Mouse (Mus musculus) ES-Bruce4 (cell line): Measurements from ENCODE around the gene Foxp1.

Source experiments
- CTCF ChIP-seq: IDR thresholded peaks from one replicate; pipeline ENCODE4 v1.8.1; 2011; ENCODE audit warnings: low read depth, low read length
- EP300 ChIP-seq: IDR thresholded peaks from 2 replicates; pipeline ENCODE4 v1.6.1; 2011; ENCODE audit warnings: low read depth, low read length; ENCODE audit not compliant: insufficient read depth
- POLR2A ChIP-seq: IDR thresholded peaks from one replicate; pipeline ENCODE4 v1.8.1; 2011; ENCODE audit warnings: low read length; ENCODE audit not compliant: insufficient read depth

DNA sequence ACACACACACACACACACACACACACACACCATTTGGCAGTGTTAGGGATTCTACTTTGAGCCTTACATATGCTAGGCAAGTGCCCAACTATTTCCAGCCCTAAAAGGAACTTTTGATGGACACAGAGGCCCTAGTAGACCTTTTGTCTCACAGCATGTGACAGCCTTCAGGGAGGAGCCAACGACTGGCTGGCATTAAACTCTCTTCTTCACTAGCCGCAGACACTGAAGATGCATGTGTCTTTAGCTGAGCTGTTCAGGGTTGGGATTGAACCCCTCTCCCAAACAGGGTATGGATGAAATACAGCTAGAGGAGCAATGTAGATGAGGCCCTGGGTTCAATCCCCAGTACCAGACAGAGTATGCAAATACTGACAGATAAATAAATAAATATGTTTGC is 428.7 kb downstream of the Foxp1 start:
- TF ChIP-seq CTCF (no peak), POLR2A (no peak), EP300 (no peak)
